Mouse (Mus musculus) spleen, adult 2 months (tissue): ENCODE measurements around the gene P2rx2.

Experiments used
- CTCF ChIP-seq: fragments of 200-500 bp; IDR thresholded peaks from 2 replicates; pipeline ENCODE4 v1.5.1; 2011; ENCODE audit warnings: mild to moderate bottlenecking, inconsistent platforms; ENCODE audit not compliant: insufficient read depth, insufficient read length, insufficient replicate concordance; ENCODE audit errors: extremely low read depth
- POLR2A ChIP-seq: fragments of 200-500 bp; IDR thresholded peaks from 2 replicates; pipeline ENCODE4 v1.6.1; 2011; ENCODE audit warnings: low read depth, low read length, inconsistent platforms

- no peak for TF ChIP-seq CTCF
- no peak for TF ChIP-seq POLR2A
Measured at GRCm38 (mm10) chr5:110379823-110380222, 36.8 kb upstream of the P2rx2 start.
